Mouse (Mus musculus) stomach, postnatal 0 days (tissue): ENCODE results near the gene Ube4b. TPM values are rescaled to one million over a fixed set of nuclear protein-coding genes. Genes with fewer than 3 reads are reported as not detected.

Source experiments
- ATAC-seq: fragments of 200-750 bp; cut with Nextera tagmentation; 2 replicates; pipeline ENCODE4 v1.8.0; 2017; ENCODE audit not compliant: low FRiP score, low TSS enrichment
- DNase-seq: peaks from one replicate; pipeline ENCODE4 v3.0.0-alpha.2; 2016; ENCODE audit warnings: low spot score
- H3K27ac ChIP-seq: fragments of 300-500 bp; sonication (generic); replicated peaks from 2 replicates; pipeline ENCODE4 v1.5.1; 2014; ENCODE audit warnings: mild to moderate bottlenecking, control low read depth
- H3K27me3 ChIP-seq: fragments of 300-500 bp; sonication (generic); 2 replicates; pipeline ENCODE4 v1.6.1; 2014; ENCODE audit warnings: low read length; ENCODE audit not compliant: control insufficient read depth, insufficient read depth
- H3K36me3 ChIP-seq: fragments of 300-500 bp; sonication (generic); 2 replicates; pipeline ENCODE4 v1.6.1; 2014; ENCODE audit warnings: low read length, mixed read lengths; ENCODE audit not compliant: control insufficient read depth, insufficient read depth
- H3K4me1 ChIP-seq: fragments of 300-500 bp; sonication (generic); replicated peaks from 2 replicates; pipeline ENCODE4 v1.6.1; 2014; ENCODE audit warnings: antibody characterized with exemption; ENCODE audit not compliant: control insufficient read depth, insufficient read depth
- H3K4me2 ChIP-seq: fragments of 300-500 bp; sonication (generic); replicated peaks from 2 replicates; pipeline ENCODE4 v1.6.1; 2014; ENCODE audit warnings: low read depth, mild to moderate bottlenecking, control low read depth, moderate library complexity
- H3K4me3 ChIP-seq: fragments of 300-500 bp; sonication (generic); 2 replicates; pipeline ENCODE4 v1.5.1; 2014; ENCODE audit warnings: low read depth, low read length, control low read depth
- H3K9ac ChIP-seq: fragments of 300-500 bp; sonication (generic); 2 replicates; pipeline ENCODE4 v1.6.1; 2014; ENCODE audit warnings: mild to moderate bottlenecking, low read length, control low read depth, mixed read lengths
- H3K9me3 ChIP-seq: fragments of 300-500 bp; sonication (generic); 2 replicates; pipeline ENCODE4 v1.6.1; 2016; ENCODE audit warnings: low read length; ENCODE audit not compliant: control insufficient read depth
- CTCF ChIP-seq: IDR thresholded peaks from 2 replicates; pipeline ENCODE4 v1.5.1; 2016; ENCODE audit warnings: antibody characterized with exemption, low read depth, mild to moderate bottlenecking, moderate library complexity
- EP300 ChIP-seq: optimal IDR thresholded peaks from 2 replicates; pipeline ENCODE3; 2016; ENCODE audit warnings: antibody characterized with exemption
- WGBS: fragments of 180-500 bp; shearing (Covaris S2); extraction: QIAGEN DNeasy Blood & Tissue Kit; methylation state at CpG from one replicate; pipeline ENCODE4 v1.1.7; 2014; 5-methylcytosine and 5-hydroxymethylcytosine counted together
- polyA plus RNA-seq: library from polyadenylated mRNA; unstranded; fragments of >200 nt; fragmentation: Nextera tagmentation; extraction: Ambion mirVana; gene quantifications from 2 replicates; pipeline ENCODE4 v1.2.1, GENCODE M21; 2015

Gene Ube4b
- polyA plus RNA-seq, 1 experiment from 2014 or later, result 14.4 TPM

- H3K27me3 ChIP-seq, result no peaks in the 10 kb centered on the region
- H3K4me3 ChIP-seq, result no peak overlapping the region
- peaks cover 8% of the 10 kb centered on the region for H3K4me1 ChIP-seq
- 27% methylated on average over 6 of the region's 6 CpGs for WGBS
- DNase-seq (no peak), ATAC-seq (no peak)
- no peaks in the 10 kb centered on the region for H3K9me3 ChIP-seq
- no peaks in the 10 kb centered on the region; the same call in 1 of the 2 replicates for H3K36me3 ChIP-seq
- no peak overlapping the region for H3K27ac ChIP-seq
- TF ChIP-seq CTCF (no peak), EP300 (no peak)
- no peak overlapping the region for H3K4me2 ChIP-seq
- H3K9ac ChIP-seq, result no peak overlapping the region
Observed at GRCm38 (mm10) chr4:149403037-149403436, 23.5 kb downstream of the Ube4b start.

- no peak for ATAC-seq
- H3K27me3 ChIP-seq, result no peaks in the 10 kb centered on the region
- H3K4me1 ChIP-seq, result peaks cover 10% of the 10 kb centered on the region
Observed at GRCm38 (mm10) chr4:149401591-149401982, 25.0 kb downstream of the Ube4b start.

GRCm38 (mm10) chr4:149400878-149401590 lies 25.5 kb downstream of the Ube4b start:
- Histone ChIP-seq H3K9me3 (no peaks in the 10 kb centered on the region), H3K27ac (peak overlapping the region; percentile 70)
- WGBS, result 41% methylated on average over 12 of the region's 12 CpGs

More at GRCm38 (mm10) chr4:149401591-149401982, 25.0 kb downstream of the Ube4b start:
- H3K9me3 ChIP-seq, result no peaks in the 10 kb centered on the region
- no peak overlapping the region for H3K9ac ChIP-seq
- H3K4me2 ChIP-seq, result no peak overlapping the region
- no peak for TF ChIP-seq EP300
- TF ChIP-seq CTCF, result no peak
- no peak overlapping the region; the same call in 1 of the 2 replicates for H3K27ac ChIP-seq
- no peak for DNase-seq
- H3K36me3 ChIP-seq, result no peaks in the 10 kb centered on the region; the same call in 1 of the 2 replicates
- H3K4me3 ChIP-seq, result no peak overlapping the region
- WGBS, result 22% methylated on average over 8 of the region's 8 CpGs

GRCm38 (mm10) chr4:149399331-149399910 lies 27.1 kb downstream of the Ube4b start:
- no peak overlapping the region for H3K9ac ChIP-seq

More at GRCm38 (mm10) chr4:149400878-149401590, 25.5 kb downstream of the Ube4b start:
- peak; percentile 72 for ATAC-seq
- H3K4me2 ChIP-seq, result no peak overlapping the region
- H3K36me3 ChIP-seq, result no peaks in the 10 kb centered on the region; the same call in 1 of the 2 replicates
- H3K27me3 ChIP-seq, result no peaks in the 10 kb centered on the region
- peaks cover 10% of the 10 kb centered on the region for H3K4me1 ChIP-seq
- H3K4me3 ChIP-seq, result no peak overlapping the region
- H3K9ac ChIP-seq, result no peak overlapping the region
- DNase-seq, result peak; percentile 61
- TF ChIP-seq EP300, result no peak
- TF ChIP-seq CTCF, result no peak

GRCm38 (mm10) chr4:149398181-149398735 lies 28.3 kb downstream of the Ube4b start:
- Histone ChIP-seq H3K27me3 (no peaks in the 10 kb centered on the region), H3K27ac (no peak overlapping the region), H3K4me1 (peaks cover 11% of the 10 kb centered on the region; the same call in 1 of the 2 replicates), H3K4me3 (no peak overlapping the region), H3K4me2 (no peak overlapping the region), H3K36me3 (no peaks in the 10 kb centered on the region; the same call in 1 of the 2 replicates), H3K9ac (no peak overlapping the region), H3K9me3 (no peaks in the 10 kb centered on the region)
- WGBS, result 87% methylated on average over 9 of the region's 9 CpGs
- DNase-seq (no peak), ATAC-seq (no peak)
- TF ChIP-seq CTCF, result no peak
- TF ChIP-seq EP300, result no peak

More at GRCm38 (mm10) chr4:149399331-149399910, 27.1 kb downstream of the Ube4b start:
- H3K9me3 ChIP-seq, result no peaks in the 10 kb centered on the region
- 0 out of 2 replicates have a peak overlapping the region, but pooled peaks have one; percentile 13 for H3K27ac ChIP-seq
- no peak for DNase-seq
- 53% methylated on average over 4 of the region's 4 CpGs for WGBS
- H3K4me2 ChIP-seq, result no peak overlapping the region
- H3K4me3 ChIP-seq, result no peak overlapping the region
- peaks cover 11% of the 10 kb centered on the region for H3K4me1 ChIP-seq
- TF ChIP-seq CTCF (no peak), EP300 (no peak)
- no peaks in the 10 kb centered on the region; the same call in 1 of the 2 replicates for H3K36me3 ChIP-seq
- H3K27me3 ChIP-seq, result no peaks in the 10 kb centered on the region
- no peak for ATAC-seq
